Mouse (Mus musculus): ENCODE measurements around the gene Cadm1. TPM values are rescaled to one million over a fixed set of nuclear protein-coding genes. Genes with fewer than 3 reads are reported as not detected.

Cadm1 gene
- polyA plus RNA-seq, 1 experiment from 2014 or later: 43.0 TPM

- Histone ChIP-seq H3K4me2 (ENCODE audit: low read depth, low read length) (no peak overlapping the region), H3K27ac (ENCODE audit: low read length) (no peak overlapping the region), H3K4me3 (ENCODE audit: low read length) (no peak overlapping the region), H3K4me1 (ENCODE audit: control insufficient read depth, insufficient read depth, low read length) (no peaks in the 10 kb centered on the region), H3K36me3 (ENCODE audit: control insufficient read depth, insufficient read depth, low read length) (no peaks in the 10 kb centered on the region), H3K9me3 (ENCODE audit: control insufficient read depth, low read length) (no peaks in the 10 kb centered on the region), H3K27me3 (replicated peaks; ENCODE audit: control insufficient read depth, insufficient read depth, low read length) (no peaks in the 10 kb centered on the region), H3K9ac (ENCODE audit: low read depth, low read length) (no peak overlapping the region)
- 46% methylated on average over 13 of the region's 13 CpGs for WGBS
- no peak for ATAC-seq
These were observed 273.6 kb downstream of the Cadm1 start for GRCm38 (mm10) chr9:47803531-47804105.

DNA sequence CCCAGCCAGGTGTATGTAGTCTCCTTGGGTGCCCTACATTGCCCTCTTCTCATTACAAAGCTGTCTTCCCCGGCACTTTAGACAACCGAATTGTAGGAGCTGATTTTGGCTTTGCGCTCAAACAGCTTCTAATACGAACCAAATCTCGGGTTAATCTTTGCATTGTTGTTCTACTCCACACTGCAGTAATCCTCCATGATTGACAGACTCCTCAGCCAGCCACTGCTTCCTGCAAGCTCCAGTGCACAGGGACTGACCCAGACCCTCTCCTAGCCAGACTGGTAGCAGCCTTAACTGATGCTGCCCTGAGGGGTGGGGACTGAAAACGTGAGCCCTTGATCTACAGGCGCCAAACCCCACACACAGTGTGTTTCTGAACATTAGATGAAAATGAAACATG lies 275.7 kb downstream of the Cadm1 start:
- no peaks in the 10 kb centered on the region for H3K27me3 ChIP-seq (replicated peaks; ENCODE audit: control insufficient read depth, insufficient read depth, low read length)
- H3K27ac ChIP-seq (ENCODE audit: low read length): no peak overlapping the region
- no peak for ATAC-seq
- no peaks in the 10 kb centered on the region for H3K36me3 ChIP-seq (ENCODE audit: control insufficient read depth, insufficient read depth, low read length)
- WGBS: 84% methylated on average over 7 of the region's 7 CpGs
- no peaks in the 10 kb centered on the region for H3K9me3 ChIP-seq (ENCODE audit: control insufficient read depth, low read length)
- no peak overlapping the region for H3K9ac ChIP-seq (ENCODE audit: low read depth, low read length)
- no peak overlapping the region for H3K4me2 ChIP-seq (ENCODE audit: low read depth, low read length)
- H3K4me1 ChIP-seq (ENCODE audit: control insufficient read depth, insufficient read depth, low read length): no peaks in the 10 kb centered on the region
- no peak overlapping the region for H3K4me3 ChIP-seq (ENCODE audit: low read length)

- Histone ChIP-seq H3K9me3 (ENCODE audit: control insufficient read depth, low read length) (no peaks in the 10 kb centered on the region), H3K27me3 (replicated peaks; ENCODE audit: control insufficient read depth, insufficient read depth, low read length) (no peaks in the 10 kb centered on the region), H3K27ac (ENCODE audit: low read length) (no peak overlapping the region), H3K4me1 (ENCODE audit: control insufficient read depth, insufficient read depth, low read length) (0 out of 2 replicates have a peak, but pooled peaks cover 2% of the 10 kb centered on the region), H3K4me2 (ENCODE audit: low read depth, low read length) (no peak overlapping the region), H3K4me3 (ENCODE audit: low read length) (no peak overlapping the region), H3K36me3 (ENCODE audit: control insufficient read depth, insufficient read depth, low read length) (no peaks in the 10 kb centered on the region), H3K9ac (ENCODE audit: low read depth, low read length) (no peak overlapping the region)
- WGBS: 77% methylated on average over 4 of the region's 4 CpGs
- ATAC-seq: no peak
These were observed 295.7 kb downstream of the Cadm1 start for GRCm38 (mm10) chr9:47825668-47826067.

DNA sequence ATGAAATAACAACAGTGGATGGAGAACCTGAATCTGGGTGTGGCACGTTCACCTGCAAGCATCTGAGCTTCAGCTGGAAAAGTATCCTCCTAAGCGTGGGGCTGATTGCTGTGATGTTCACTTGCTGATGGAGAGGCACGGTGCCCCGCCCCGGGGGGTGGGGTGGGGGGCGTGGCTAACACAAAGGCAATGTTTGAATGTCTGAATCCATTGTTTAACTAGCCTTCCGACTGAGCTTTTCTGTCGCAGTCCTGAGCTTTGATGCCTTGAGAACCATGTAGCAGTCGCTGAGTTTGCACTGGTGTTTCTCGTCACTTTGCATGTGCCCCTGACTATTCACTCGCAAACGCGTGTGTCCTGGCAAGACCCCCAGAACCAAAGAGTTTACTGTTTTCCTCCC lies 298.8 kb downstream of the Cadm1 start:
- Histone ChIP-seq H3K4me3 (ENCODE audit: low read length) (0 out of 2 replicates have a peak overlapping the region, but pooled peaks have one; percentile 10), H3K27ac (ENCODE audit: low read length) (no peak overlapping the region), H3K27me3 (replicated peaks; ENCODE audit: control insufficient read depth, insufficient read depth, low read length) (no peaks in the 10 kb centered on the region), H3K9ac (ENCODE audit: low read depth, low read length) (no peak overlapping the region), H3K9me3 (ENCODE audit: control insufficient read depth, low read length) (no peaks in the 10 kb centered on the region), H3K36me3 (ENCODE audit: control insufficient read depth, insufficient read depth, low read length) (no peaks in the 10 kb centered on the region), H3K4me2 (ENCODE audit: low read depth, low read length) (0 out of 2 replicates have a peak overlapping the region, but pooled peaks have one; percentile 5), H3K4me1 (ENCODE audit: control insufficient read depth, insufficient read depth, low read length) (0 out of 2 replicates have a peak, but pooled peaks cover 2% of the 10 kb centered on the region)
- WGBS: 9% methylated on average over 13 of the region's 13 CpGs
- no peak for ATAC-seq

GRCm38 (mm10) chr9:47829204-47829603 lies 299.2 kb downstream of the Cadm1 start:
- 0 out of 2 replicates have a peak overlapping the region, but pooled peaks have one; percentile 10 for H3K4me3 ChIP-seq (ENCODE audit: low read length)
- 32% methylated on average over 10 of the region's 10 CpGs for WGBS
- no peak for ATAC-seq

DNA sequence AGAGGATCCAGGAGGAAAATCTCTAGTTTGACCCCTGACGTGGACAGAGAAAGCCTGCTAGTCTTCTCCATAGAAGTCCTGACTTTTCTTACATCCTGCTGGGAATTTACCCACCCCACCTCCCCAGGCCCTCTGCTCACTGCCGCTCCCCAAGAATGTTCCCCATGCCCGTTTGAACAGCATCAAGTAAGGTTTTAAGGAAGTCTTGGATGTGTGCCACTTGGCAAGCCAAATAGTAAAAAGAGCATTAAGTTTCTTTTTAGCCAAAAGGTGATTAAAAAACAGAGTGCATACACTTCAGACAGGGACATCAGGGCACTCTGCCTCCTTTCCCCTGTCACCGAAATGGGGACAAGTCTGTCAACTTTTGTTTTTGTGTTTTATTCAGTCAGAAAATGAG lies 299.9 kb downstream of the Cadm1 start:
- Histone ChIP-seq H3K9ac (ENCODE audit: low read depth, low read length) (no peak overlapping the region), H3K4me3 (ENCODE audit: low read length) (no peak overlapping the region), H3K27me3 (replicated peaks; ENCODE audit: control insufficient read depth, insufficient read depth, low read length) (no peaks in the 10 kb centered on the region), H3K4me2 (ENCODE audit: low read depth, low read length) (no peak overlapping the region), H3K27ac (ENCODE audit: low read length) (no peak overlapping the region), H3K4me1 (ENCODE audit: control insufficient read depth, insufficient read depth, low read length) (0 out of 2 replicates have a peak, but pooled peaks cover 2% of the 10 kb centered on the region), H3K36me3 (ENCODE audit: control insufficient read depth, insufficient read depth, low read length) (no peaks in the 10 kb centered on the region), H3K9me3 (ENCODE audit: control insufficient read depth, low read length) (no peaks in the 10 kb centered on the region)
- 66% methylated on average over 4 of the region's 4 CpGs for WGBS
- no peak for ATAC-seq

More at GRCm38 (mm10) chr9:47829204-47829603, 299.2 kb downstream of the Cadm1 start:
- H3K4me1 ChIP-seq (ENCODE audit: control insufficient read depth, insufficient read depth, low read length): 0 out of 2 replicates have a peak, but pooled peaks cover 2% of the 10 kb centered on the region
- H3K27ac ChIP-seq (ENCODE audit: low read length): no peak overlapping the region
- H3K9me3 ChIP-seq (ENCODE audit: control insufficient read depth, low read length): no peaks in the 10 kb centered on the region
- H3K27me3 ChIP-seq (replicated peaks; ENCODE audit: control insufficient read depth, insufficient read depth, low read length): no peaks in the 10 kb centered on the region
- H3K9ac ChIP-seq (ENCODE audit: low read depth, low read length): no peak overlapping the region
- 0 out of 2 replicates have a peak overlapping the region, but pooled peaks have one; percentile 5 for H3K4me2 ChIP-seq (ENCODE audit: low read depth, low read length)
- H3K36me3 ChIP-seq (ENCODE audit: control insufficient read depth, insufficient read depth, low read length): no peaks in the 10 kb centered on the region

DNA sequence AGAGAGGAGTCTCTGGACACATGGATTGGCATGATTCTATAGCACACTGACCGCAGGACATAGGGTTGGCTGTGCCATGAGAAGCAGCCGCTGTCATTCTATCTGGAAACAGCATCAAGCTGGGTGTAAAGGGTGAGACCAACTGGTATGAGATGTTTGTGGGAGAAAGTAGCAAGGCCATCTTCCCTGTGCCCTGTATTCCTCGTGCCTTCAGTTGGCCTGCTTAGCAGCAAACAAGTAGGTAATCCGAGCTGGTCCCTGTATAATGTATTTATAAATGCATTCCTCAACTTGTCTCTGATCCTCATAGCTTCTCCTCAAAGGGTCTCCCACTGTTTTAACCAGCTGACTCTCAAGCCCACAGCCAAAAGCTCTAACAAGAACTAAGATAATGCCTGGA lies 301.4 kb downstream of the Cadm1 start:
- Histone ChIP-seq H3K9me3 (ENCODE audit: control insufficient read depth, low read length) (no peaks in the 10 kb centered on the region), H3K4me1 (ENCODE audit: control insufficient read depth, insufficient read depth, low read length) (0 out of 2 replicates have a peak, but pooled peaks cover 2% of the 10 kb centered on the region), H3K27me3 (replicated peaks; ENCODE audit: control insufficient read depth, insufficient read depth, low read length) (no peaks in the 10 kb centered on the region), H3K36me3 (ENCODE audit: control insufficient read depth, insufficient read depth, low read length) (no peaks in the 10 kb centered on the region), H3K4me2 (ENCODE audit: low read depth, low read length) (no peak overlapping the region), H3K4me3 (ENCODE audit: low read length) (no peak overlapping the region), H3K9ac (ENCODE audit: low read depth, low read length) (no peak overlapping the region), H3K27ac (ENCODE audit: low read length) (no peak overlapping the region)
- no peak for ATAC-seq
- WGBS: 74% methylated on average over 4 of the region's 4 CpGs

GRCm38 (mm10) chr9:47838170-47838569 lies 308.2 kb downstream of the Cadm1 start:
- 0 out of 2 replicates have a peak, but pooled peaks cover 3% of the 10 kb centered on the region for H3K4me1 ChIP-seq (ENCODE audit: control insufficient read depth, insufficient read depth, low read length)
- H3K27ac ChIP-seq (ENCODE audit: low read length): no peak overlapping the region
- 12% methylated on average over 8 of the region's 8 CpGs for WGBS
- H3K9me3 ChIP-seq (ENCODE audit: control insufficient read depth, low read length): no peaks in the 10 kb centered on the region
- no peak overlapping the region for H3K9ac ChIP-seq (ENCODE audit: low read depth, low read length)
- H3K4me2 ChIP-seq (ENCODE audit: low read depth, low read length): no peak overlapping the region
- H3K36me3 ChIP-seq (ENCODE audit: control insufficient read depth, insufficient read depth, low read length): no peaks in the 10 kb centered on the region
- no peak overlapping the region for H3K4me3 ChIP-seq (ENCODE audit: low read length)
- no peak for ATAC-seq
- H3K27me3 ChIP-seq (replicated peaks; ENCODE audit: control insufficient read depth, insufficient read depth, low read length): no peaks in the 10 kb centered on the region

GRCm38 (mm10) chr9:47838890-47839691 lies 309.1 kb downstream of the Cadm1 start:
- Histone ChIP-seq H3K36me3 (ENCODE audit: control insufficient read depth, insufficient read depth, low read length) (no peaks in the 10 kb centered on the region), H3K27ac (ENCODE audit: low read length) (no peak overlapping the region), H3K4me2 (ENCODE audit: low read depth, low read length) (no peak overlapping the region), H3K4me3 (ENCODE audit: low read length) (no peak overlapping the region), H3K9me3 (ENCODE audit: control insufficient read depth, low read length) (no peaks in the 10 kb centered on the region), H3K4me1 (ENCODE audit: control insufficient read depth, insufficient read depth, low read length) (0 out of 2 replicates have a peak, but pooled peaks cover 3% of the 10 kb centered on the region), H3K9ac (ENCODE audit: low read depth, low read length) (no peak overlapping the region), H3K27me3 (replicated peaks; ENCODE audit: control insufficient read depth, insufficient read depth, low read length) (no peaks in the 10 kb centered on the region)
- no peak for ATAC-seq
- 28% methylated on average over 15 of the region's 15 CpGs for WGBS

Data from intestine, embryonic 16.5 days (tissue).